Comparison of ENCODE assay signal across 8 mouse cellular contexts in genomic region chr4:62519849-62520233, GRCm38 (mm10). TPM values are rescaled to one million over a fixed set of nuclear protein-coding genes. Genes with fewer than 3 reads are reported as not detected.
DNase-seq lines count a peak whose midpoint lies in the region; ATAC-seq and TF ChIP-seq lines count a peak whose summit lies in the region.

Gene Alad, minus strand, starts transcription at chr4:62519918.

- H3K27me3 ChIP-seq in forebrain, embryonic 12.5 days: no peaks in the 10 kb centered on the region
- no peaks in the 10 kb centered on the region for H3K27me3 ChIP-seq in heart, embryonic 16.5 days (ENCODE audit: control insufficient read depth, insufficient read depth, low read length)
- no peaks in the 10 kb centered on the region for H3K27me3 ChIP-seq in liver, postnatal 0 days (ENCODE audit: insufficient read depth, low read length)
- no peaks in the 10 kb centered on the region for H3K27me3 ChIP-seq in neural tube, embryonic 13.5 days

- no peaks in the 10 kb centered on the region for H3K9me3 ChIP-seq in forebrain, embryonic 12.5 days
- no peaks in the 10 kb centered on the region for H3K9me3 ChIP-seq in heart, embryonic 16.5 days (replicated peaks; ENCODE audit: control insufficient read depth, low read length)
- no peaks in the 10 kb centered on the region for H3K9me3 ChIP-seq in liver, postnatal 0 days (ENCODE audit: low read length)
- H3K9me3 ChIP-seq in neural tube, embryonic 13.5 days: no peaks in the 10 kb centered on the region

- peak; percentile 93 for ATAC-seq in forebrain, embryonic 12.5 days (ENCODE audit: low FRiP score)
- peak; percentile 83 for ATAC-seq in heart, embryonic 16.5 days (replicated peaks; ENCODE audit: extremely low read depth, insufficient read depth, low FRiP score)
- peak; percentile 63 for ATAC-seq in liver, postnatal 0 days
- peak; percentile 80 for ATAC-seq in neural tube, embryonic 13.5 days (ENCODE audit: low read depth)

- no peak for TF ChIP-seq CTCF in liver, postnatal 0 days (IDR thresholded peaks at IDR 0.05; ENCODE audit: low read depth)

- peaks cover 14% of the 10 kb centered on the region for H3K36me3 ChIP-seq in forebrain, embryonic 12.5 days (replicated peaks)
- peaks cover 7% of the 10 kb centered on the region for H3K36me3 ChIP-seq in heart, embryonic 16.5 days (ENCODE audit: control insufficient read depth, insufficient read depth)
- H3K36me3 ChIP-seq in liver, postnatal 0 days (replicated peaks; ENCODE audit: insufficient read depth, low read length): 0 out of 2 replicates have a peak, but pooled peaks cover 2% of the 10 kb centered on the region
- H3K36me3 ChIP-seq in neural tube, embryonic 13.5 days: peaks cover 10% of the 10 kb centered on the region; the same call in 1 of the 2 replicates

- peak within 1 kb of the TSS; percentile 76 for H3K4me3 ChIP-seq in forebrain, embryonic 12.5 days (replicated peaks)
- peak within 1 kb of the TSS; percentile 79 for H3K4me3 ChIP-seq in heart, embryonic 16.5 days (ENCODE audit: low read length)
- peak within 1 kb of the TSS; percentile 70 for H3K4me3 ChIP-seq in liver, postnatal 0 days (ENCODE audit: low read depth, low read length)
- H3K4me3 ChIP-seq in neural tube, embryonic 13.5 days: peak within 1 kb of the TSS; percentile 70

- peaks cover 38% of the 10 kb centered on the region for H3K4me1 ChIP-seq in forebrain, embryonic 12.5 days
- peaks cover 43% of the 10 kb centered on the region for H3K4me1 ChIP-seq in heart, embryonic 16.5 days (ENCODE audit: control insufficient read depth, insufficient read depth, low read length)
- peaks cover 38% of the 10 kb centered on the region for H3K4me1 ChIP-seq in liver, postnatal 0 days (ENCODE audit: insufficient read depth)
- peaks cover 36% of the 10 kb centered on the region for H3K4me1 ChIP-seq in neural tube, embryonic 13.5 days (replicated peaks)

- H3K4me2 ChIP-seq in forebrain, embryonic 12.5 days: peak within 1 kb of the TSS; percentile 75
- H3K4me2 ChIP-seq in heart, embryonic 16.5 days (ENCODE audit: low read depth, low read length): peak within 1 kb of the TSS; percentile 91
- H3K4me2 ChIP-seq in liver, postnatal 0 days (ENCODE audit: low read depth, low read length): peak within 1 kb of the TSS; percentile 84
- peak within 1 kb of the TSS; percentile 72 for H3K4me2 ChIP-seq in neural tube, embryonic 13.5 days

- peak; percentile 88 for DNase-seq in ES-CJ7 (ENCODE audit: low read depth, low spot score)
- peak; percentile 93 for DNase-seq in c-Kit-positive CD71-positive TER-119-positive erythroid progenitor cells, embryonic 14.5 days (ENCODE audit: low spot score)
- DNase-seq in kidney, postnatal 36 days: peak; percentile 96 to 97
- peak; percentile 91 for DNase-seq in liver, postnatal 0 days
- peak; percentile 51 for DNase-seq in telencephalon, adult 2 months (ENCODE audit: low read depth, low spot score)

- peak within 1 kb of the TSS; percentile 79 for H3K27ac ChIP-seq in forebrain, embryonic 12.5 days
- peak within 1 kb of the TSS; percentile 79 for H3K27ac ChIP-seq in heart, embryonic 16.5 days (ENCODE audit: low read length)
- H3K27ac ChIP-seq in liver, postnatal 0 days (ENCODE audit: low read depth): peak within 1 kb of the TSS; percentile 93
- H3K27ac ChIP-seq in neural tube, embryonic 13.5 days (replicated peaks): peak within 1 kb of the TSS; percentile 81

- H3K9ac ChIP-seq in forebrain, embryonic 12.5 days: peak within 1 kb of the TSS; percentile 75
- H3K9ac ChIP-seq in heart, embryonic 16.5 days (ENCODE audit: low read length): peak within 1 kb of the TSS; percentile 87
- peak within 1 kb of the TSS; percentile 85 for H3K9ac ChIP-seq in liver, postnatal 0 days (replicated peaks)
- peak within 1 kb of the TSS; percentile 86 for H3K9ac ChIP-seq in neural tube, embryonic 13.5 days

- 0 out of 2 replicates have a peak, but pooled peaks have one; percentile 39 for TF ChIP-seq EP300 in liver, postnatal 0 days (IDR thresholded peaks at IDR 0.05; ENCODE audit: low read depth)

- WGBS in forebrain, embryonic 12.5 days: 1% methylated on average over 37 of the region's 37 CpGs
- WGBS in heart, embryonic 16.5 days: under 1% methylated on average over 37 of the region's 37 CpGs
- WGBS in liver, postnatal 0 days (ENCODE audit: insufficient replicate concordance): 0% methylated on average over 37 of the region's 37 CpGs
- 0% methylated on average over 37 of the region's 37 CpGs for WGBS in neural tube, embryonic 13.5 days

RNA-seq across cellular contexts. Expression of gene Alad, which starts in this region (rescaled TPM):
- 67.5 and 74.1 TPM in 2 replicates for polyA plus RNA-seq in forebrain, embryonic 12.5 days (2016; fragmentation: Nextera tagmentation; extraction: Ambion mirVana)
- 57.6 and 69.8 TPM in 2 replicates for polyA plus RNA-seq in heart, embryonic 16.5 days (2015; fragmentation: Nextera tagmentation; extraction: Ambion mirVana)
- 295 and 303 TPM in 2 replicates for polyA plus RNA-seq in liver, postnatal 0 days (2015; fragmentation: Nextera tagmentation; extraction: Ambion mirVana)
- polyA plus RNA-seq in neural tube, embryonic 13.5 days (2015; fragmentation: Nextera tagmentation; extraction: Ambion mirVana): 49.8 and 58.8 TPM in 2 replicates

Comparison
In these comparisons a context has a peak if more than half of its experiments do, and no peak if none do; other contexts are left out.
1. Peak in every context shown above with its lines: DNase-seq, ATAC-seq, H3K4me3 ChIP-seq and H3K27ac ChIP-seq.